Comparison of ENCODE assay signal across 13 mouse cellular contexts in the genomic region with DNA sequence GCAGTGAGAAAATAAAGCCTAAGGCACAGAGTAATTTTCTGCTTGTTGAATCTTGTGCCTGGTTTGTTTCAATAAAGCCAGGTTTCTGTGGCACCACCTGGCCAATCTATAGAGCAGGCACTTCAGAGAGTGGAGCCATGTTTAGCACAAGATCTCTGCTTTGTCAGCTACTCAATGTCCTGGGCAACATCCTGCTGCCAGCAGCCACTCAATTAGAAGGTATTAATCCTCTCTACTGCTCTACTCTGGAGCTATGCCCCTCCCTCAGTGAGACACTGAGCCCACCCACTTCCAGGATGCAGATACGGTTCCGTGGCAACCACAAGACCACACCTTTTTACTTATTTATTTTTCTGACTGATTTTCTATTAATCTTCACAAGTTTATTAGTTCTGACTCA.
DNase-seq lines count a peak whose midpoint lies in the region; ATAC-seq lines count a peak whose summit lies in the region.
"Had no signal": no experiment of that assay in that cellular context is flagged by ENCODE, and none has a peak within 500 bp of the region (broad histone marks: within the 10 kb centered on the region; RNA-seq: fewer than 3 reads in every experiment).

No protein-coding gene starts in this region.

- peaks cover 6% of the 10 kb centered on the region for H3K4me1 ChIP-seq in hindbrain, embryonic 16.5 days (ENCODE audit: control insufficient read depth, insufficient read depth, low read depth, low read length)
- H3K4me1 ChIP-seq in hindbrain, embryonic 14.5 days (replicated peaks; ENCODE audit: control insufficient read depth, insufficient read depth, low read length), result peaks cover 13% of the 10 kb centered on the region; the same call in 1 of the 2 replicates
- peaks cover 3% of the 10 kb centered on the region; the same call in 1 of the 2 replicates for H3K4me1 ChIP-seq in embryonic facial prominence, embryonic 11.5 days (ENCODE audit: control insufficient read depth, insufficient read depth, low read length)
- H3K4me1 ChIP-seq in midbrain, embryonic 15.5 days, result peaks cover 22% of the 10 kb centered on the region

- H3K4me3 ChIP-seq in hindbrain, embryonic 16.5 days (ENCODE audit: low read length), result no peak overlapping the region
- no peak overlapping the region for H3K4me3 ChIP-seq in hindbrain, embryonic 14.5 days (replicated peaks; ENCODE audit: low read length)
- no peak overlapping the region for H3K4me3 ChIP-seq in embryonic facial prominence, embryonic 11.5 days (ENCODE audit: low read depth, low read length)
- H3K4me3 ChIP-seq in midbrain, embryonic 15.5 days, result no peak overlapping the region
- H3K4me3 ChIP-seq: myocyte had no signal

- H3K9ac ChIP-seq in hindbrain, embryonic 16.5 days (ENCODE audit: low read depth, low read length), result no peak overlapping the region
- H3K9ac ChIP-seq in hindbrain, embryonic 14.5 days, result no peak overlapping the region
- no peak overlapping the region for H3K9ac ChIP-seq in embryonic facial prominence, embryonic 11.5 days (replicated peaks; ENCODE audit: low read length)
- H3K9ac ChIP-seq in midbrain, embryonic 15.5 days, result no peak overlapping the region

- no peaks in the 10 kb centered on the region for H3K9me3 ChIP-seq in hindbrain, embryonic 16.5 days (ENCODE audit: control insufficient read depth, low read length)
- no peaks in the 10 kb centered on the region for H3K9me3 ChIP-seq in hindbrain, embryonic 14.5 days (ENCODE audit: control insufficient read depth, low read length)
- no peaks in the 10 kb centered on the region for H3K9me3 ChIP-seq in embryonic facial prominence, embryonic 11.5 days (replicated peaks; ENCODE audit: control insufficient read depth, low read length)
- no peaks in the 10 kb centered on the region for H3K9me3 ChIP-seq in midbrain, embryonic 15.5 days

- DNase-seq in hindbrain, embryonic 14.5 days (ENCODE audit: low spot score), result no peak
- peak; percentile 55 for DNase-seq in MN1 (ENCODE audit: low spot score)
- DNase-seq in embryonic facial prominence, embryonic 11.5 days (ENCODE audit: low spot score), result peak; percentile 30
- no peak for DNase-seq in gastrocnemius, adult 18-20 months (ENCODE audit: low spot score)
- no peak for DNase-seq in right cerebral cortex, postnatal 36 days (ENCODE audit: low spot score in 2 of 2)
- DNase-seq: adrenal gland, postnatal 10 days; gastrocnemius, postnatal 36 days had no signal

- no peaks in the 10 kb centered on the region for H3K27me3 ChIP-seq in hindbrain, embryonic 16.5 days (replicated peaks; ENCODE audit: control insufficient read depth, insufficient read depth, low read length)
- H3K27me3 ChIP-seq in hindbrain, embryonic 14.5 days (ENCODE audit: control insufficient read depth, insufficient read depth, low read length), result no peaks in the 10 kb centered on the region
- no peaks in the 10 kb centered on the region for H3K27me3 ChIP-seq in embryonic facial prominence, embryonic 11.5 days (ENCODE audit: control insufficient read depth, insufficient read depth, low read length)
- H3K27me3 ChIP-seq in midbrain, embryonic 15.5 days (replicated peaks), result no peaks in the 10 kb centered on the region
- H3K27me3 ChIP-seq: CH12.LX had no signal

- H3K36me3 ChIP-seq in hindbrain, embryonic 16.5 days (ENCODE audit: control insufficient read depth, insufficient read depth, low read length), result no peaks in the 10 kb centered on the region
- H3K36me3 ChIP-seq in hindbrain, embryonic 14.5 days (replicated peaks; ENCODE audit: control insufficient read depth, insufficient read depth), result no peaks in the 10 kb centered on the region
- H3K36me3 ChIP-seq in embryonic facial prominence, embryonic 11.5 days (replicated peaks; ENCODE audit: control insufficient read depth, insufficient read depth, low read depth, low read length), result no peaks in the 10 kb centered on the region
- H3K36me3 ChIP-seq in midbrain, embryonic 15.5 days (replicated peaks), result no peaks in the 10 kb centered on the region

- WGBS in hindbrain, embryonic 16.5 days, result 68% methylated on average over 2 of the region's 2 CpGs
- WGBS in hindbrain, embryonic 14.5 days, result 67% methylated on average over 2 of the region's 2 CpGs
- WGBS in embryonic facial prominence, embryonic 11.5 days, result 44% methylated on average over 2 of the region's 2 CpGs
- WGBS in midbrain, embryonic 15.5 days, result 57% methylated on average over 2 of the region's 2 CpGs

- no peak for ATAC-seq in hindbrain, embryonic 16.5 days
- ATAC-seq in hindbrain, embryonic 14.5 days (ENCODE audit: low FRiP score), result no peak
- ATAC-seq in embryonic facial prominence, embryonic 11.5 days (replicated peaks; ENCODE audit: insufficient number of reproducible peaks, low FRiP score, low TSS enrichment, low read depth), result 0 out of 2 replicates have a peak, but pooled peaks have one; percentile 20
- no peak for ATAC-seq in midbrain, embryonic 15.5 days (replicated peaks)

- no peak overlapping the region for H3K4me2 ChIP-seq in hindbrain, embryonic 16.5 days (ENCODE audit: low read length)
- no peak overlapping the region for H3K4me2 ChIP-seq in hindbrain, embryonic 14.5 days (replicated peaks)
- no peak overlapping the region for H3K4me2 ChIP-seq in embryonic facial prominence, embryonic 11.5 days (ENCODE audit: low read depth, low read length)
- H3K4me2 ChIP-seq in midbrain, embryonic 15.5 days, result no peak overlapping the region
- H3K4me2 ChIP-seq: liver, embryonic 11.5 days had no signal

- peak overlapping the region; percentile 44; the same call in 1 of the 2 replicates for H3K27ac ChIP-seq in hindbrain, embryonic 16.5 days (ENCODE audit: low read depth, low read length)
- H3K27ac ChIP-seq in hindbrain, embryonic 14.5 days, result no peak overlapping the region
- H3K27ac ChIP-seq in embryonic facial prominence, embryonic 11.5 days (replicated peaks; ENCODE audit: low read depth, low read length), result no peak overlapping the region
- H3K27ac ChIP-seq in midbrain, embryonic 15.5 days, result 0 out of 2 replicates have a peak overlapping the region, but pooled peaks have one; percentile 44
- H3K27ac ChIP-seq: macrophage had no signal

Comparison
In these comparisons a context has a peak if more than half of its experiments do, and no peak if none do; other contexts are left out.
1. H3K27ac ChIP-seq: peak in hindbrain, embryonic 16.5 days (single experiment) and midbrain, embryonic 15.5 days (single experiment); none in hindbrain, embryonic 14.5 days (single experiment) and embryonic facial prominence, embryonic 11.5 days (single experiment).
2. DNase-seq: peak in MN1 (single experiment) and embryonic facial prominence, embryonic 11.5 days (single experiment); none in hindbrain, embryonic 14.5 days (single experiment), gastrocnemius, adult 18-20 months (single experiment) and right cerebral cortex, postnatal 36 days (0 of 2).